Mouse (Mus musculus): ENCODE data around the gene Peli1. TPM values are rescaled to one million over a fixed set of nuclear protein-coding genes. Genes with fewer than 3 reads are reported as not detected.

Peli1 gene
- polyA plus RNA-seq, 1 experiment from 2014 or later: 27.2 TPM

DNA sequence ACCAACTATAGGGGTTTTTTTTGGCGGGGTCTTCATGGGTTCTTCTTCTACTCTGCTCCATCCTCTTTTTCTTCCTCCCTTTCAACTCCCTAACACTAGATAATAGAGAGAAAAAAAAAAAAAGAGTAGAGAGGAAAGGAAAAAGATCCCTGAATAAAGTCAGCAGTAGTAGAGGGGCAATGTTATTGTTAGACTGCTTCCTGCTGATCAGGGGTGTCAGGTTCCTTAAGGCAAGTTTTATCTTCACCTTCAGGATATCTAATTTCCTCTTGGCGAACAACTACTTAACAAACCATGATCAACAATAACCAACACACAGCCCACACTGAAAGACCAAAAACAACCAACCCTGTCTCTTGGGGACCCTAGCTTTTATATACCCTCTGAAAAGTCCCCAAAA is 31.3 kb downstream of the Peli1 start:
- H3K9ac ChIP-seq (ENCODE audit: low read length): no peak overlapping the region
- no peak overlapping the region for H3K4me3 ChIP-seq (ENCODE audit: control insufficient read depth in 1 of 2, insufficient read depth in 1 of 2, low read depth in 1 of 2, low read length in 2 of 2)
- no peaks in the 10 kb centered on the region for H3K27me3 ChIP-seq (ENCODE audit: control insufficient read depth, insufficient read depth, low read length)
- ATAC-seq (ENCODE audit: insufficient number of reproducible peaks, insufficient read depth, low FRiP score, low read depth): no peak
- WGBS: 57% methylated on average over 2 of the region's 2 CpGs
- H3K27ac ChIP-seq (replicated peaks in 1 of 2; ENCODE audit: control insufficient read depth in 1 of 2, insufficient read depth in 1 of 2, low read depth in 2 of 2, low read length in 2 of 2): no peak overlapping the region
- H3K4me1 ChIP-seq (ENCODE audit: control insufficient read depth in 2 of 2, insufficient read depth in 2 of 2, low read length in 2 of 2): no peaks in the 10 kb centered on the region
- H3K36me3 ChIP-seq (ENCODE audit: control insufficient read depth, insufficient read depth, low read length): no peaks in the 10 kb centered on the region
- no peak overlapping the region for H3K4me2 ChIP-seq (ENCODE audit: low read length)
- no peaks in the 10 kb centered on the region for H3K9me3 ChIP-seq (ENCODE audit: control insufficient read depth, low read length)

DNA sequence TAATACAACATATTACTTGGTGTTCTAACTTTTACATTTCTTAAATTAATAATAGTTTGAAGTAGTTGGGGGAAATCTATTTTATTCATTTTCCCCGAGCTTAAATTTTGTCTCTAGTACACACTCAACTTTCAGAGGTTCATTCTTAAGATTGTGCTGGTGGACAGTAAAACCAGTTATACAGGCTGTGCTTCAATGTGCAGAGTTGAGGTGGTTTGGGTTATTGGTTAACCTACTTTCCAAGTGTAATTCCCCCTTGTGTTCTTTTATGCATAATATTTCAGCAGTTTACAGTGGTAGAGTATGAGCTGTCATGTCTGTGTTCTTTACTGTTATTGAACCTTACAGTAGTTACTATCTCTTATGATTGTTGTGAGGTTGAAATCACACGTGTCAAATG is 40.6 kb downstream of the Peli1 start:
- H3K36me3 ChIP-seq (ENCODE audit: control insufficient read depth, insufficient read depth, low read length): peaks cover 6% of the 10 kb centered on the region
- H3K4me1 ChIP-seq (ENCODE audit: control insufficient read depth in 2 of 2, insufficient read depth in 2 of 2, low read length in 2 of 2): no peaks in the 10 kb centered on the region
- H3K27ac ChIP-seq (replicated peaks in 1 of 2; ENCODE audit: control insufficient read depth in 1 of 2, insufficient read depth in 1 of 2, low read depth in 2 of 2, low read length in 2 of 2): no peak overlapping the region
- ATAC-seq (ENCODE audit: insufficient number of reproducible peaks, insufficient read depth, low FRiP score, low read depth): no peak
- no peak overlapping the region for H3K4me2 ChIP-seq (ENCODE audit: low read length)
- no peak overlapping the region for H3K4me3 ChIP-seq (ENCODE audit: control insufficient read depth in 1 of 2, insufficient read depth in 1 of 2, low read depth in 1 of 2, low read length in 2 of 2)
- 78% methylated on average over 2 of the region's 2 CpGs for WGBS
- H3K27me3 ChIP-seq (ENCODE audit: control insufficient read depth, insufficient read depth, low read length): no peaks in the 10 kb centered on the region
- H3K9me3 ChIP-seq (ENCODE audit: control insufficient read depth, low read length): no peaks in the 10 kb centered on the region
- H3K9ac ChIP-seq (ENCODE audit: low read length): no peak overlapping the region

DNA sequence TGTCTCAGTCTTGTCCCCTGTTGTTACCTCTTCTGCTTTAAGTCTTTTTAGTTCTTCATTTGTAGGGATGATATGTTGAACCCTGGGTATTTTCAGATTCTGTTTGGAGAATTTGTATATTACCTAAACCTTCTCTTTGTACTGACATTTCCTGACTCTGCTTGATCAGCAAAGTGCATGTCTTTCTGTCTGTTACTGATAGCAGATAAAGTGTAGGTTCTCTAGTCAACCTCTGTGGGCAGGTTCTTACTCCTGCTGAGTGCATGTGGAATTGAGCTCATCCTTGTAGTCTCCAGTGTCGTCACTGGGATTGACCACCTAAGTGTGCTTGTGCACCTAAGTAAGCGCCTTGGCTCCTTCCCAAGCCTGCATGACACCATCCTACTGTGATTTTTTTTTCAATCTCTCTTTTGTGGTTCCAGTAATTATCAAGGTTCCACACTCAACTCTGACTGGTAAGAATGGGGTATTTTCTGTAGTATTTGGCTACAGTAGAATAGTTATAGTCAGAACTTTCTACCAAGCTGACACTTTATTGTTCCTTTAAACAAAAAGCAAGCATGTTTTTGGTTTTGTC is 43.9 kb downstream of the Peli1 start:
- H3K4me2 ChIP-seq (ENCODE audit: low read length): no peak overlapping the region
- H3K27me3 ChIP-seq (ENCODE audit: control insufficient read depth, insufficient read depth, low read length): no peaks in the 10 kb centered on the region
- 85% methylated on average over 2 of the region's 2 CpGs for WGBS
- H3K4me3 ChIP-seq (ENCODE audit: control insufficient read depth in 1 of 2, insufficient read depth in 1 of 2, low read depth in 1 of 2, low read length in 2 of 2): no peak overlapping the region
- H3K9me3 ChIP-seq (ENCODE audit: control insufficient read depth, low read length): no peaks in the 10 kb centered on the region
- H3K9ac ChIP-seq (ENCODE audit: low read length): no peak overlapping the region
- no peak overlapping the region for H3K27ac ChIP-seq (replicated peaks in 1 of 2; ENCODE audit: control insufficient read depth in 1 of 2, insufficient read depth in 1 of 2, low read depth in 2 of 2, low read length in 2 of 2)
- no peak for ATAC-seq (ENCODE audit: insufficient number of reproducible peaks, insufficient read depth, low FRiP score, low read depth)
- no peaks in the 10 kb centered on the region for H3K4me1 ChIP-seq (ENCODE audit: control insufficient read depth in 2 of 2, insufficient read depth in 2 of 2, low read length in 2 of 2)
- peaks cover 26% of the 10 kb centered on the region for H3K36me3 ChIP-seq (ENCODE audit: control insufficient read depth, insufficient read depth, low read length)

DNA sequence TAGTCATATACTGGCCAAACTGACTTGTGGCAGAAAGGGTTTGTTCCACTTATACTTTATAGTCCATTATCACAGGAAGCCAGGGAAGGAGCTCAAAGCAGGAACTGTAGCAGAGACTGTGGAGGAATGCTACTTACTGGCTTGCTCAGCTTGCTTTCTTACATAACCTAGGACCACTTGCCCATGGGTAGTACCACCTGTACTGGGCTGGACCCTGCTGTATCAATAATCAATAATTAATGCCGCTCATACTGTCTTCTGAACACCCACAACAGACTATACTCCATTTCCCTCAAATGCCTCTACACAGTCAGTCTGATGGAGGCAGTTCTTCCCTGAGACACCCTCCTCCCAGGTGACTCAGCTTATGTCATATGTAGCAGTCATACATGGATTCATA is 48.4 kb downstream of the Peli1 start:
- WGBS: 95% methylated on average over 1 of the region's 1 CpGs
- no peak overlapping the region for H3K4me2 ChIP-seq (ENCODE audit: low read length)
- no peaks in the 10 kb centered on the region for H3K4me1 ChIP-seq (ENCODE audit: control insufficient read depth in 2 of 2, insufficient read depth in 2 of 2, low read length in 2 of 2)
- no peak overlapping the region for H3K9ac ChIP-seq (ENCODE audit: low read length)
- no peaks in the 10 kb centered on the region for H3K9me3 ChIP-seq (ENCODE audit: control insufficient read depth, low read length)
- no peak overlapping the region for H3K4me3 ChIP-seq (ENCODE audit: control insufficient read depth in 1 of 2, insufficient read depth in 1 of 2, low read depth in 1 of 2, low read length in 2 of 2)
- H3K27ac ChIP-seq (replicated peaks in 1 of 2; ENCODE audit: control insufficient read depth in 1 of 2, insufficient read depth in 1 of 2, low read depth in 2 of 2, low read length in 2 of 2): no peak overlapping the region
- H3K27me3 ChIP-seq (ENCODE audit: control insufficient read depth, insufficient read depth, low read length): no peaks in the 10 kb centered on the region
- H3K36me3 ChIP-seq (ENCODE audit: control insufficient read depth, insufficient read depth, low read length): peaks cover 50% of the 10 kb centered on the region
- ATAC-seq (ENCODE audit: insufficient number of reproducible peaks, insufficient read depth, low FRiP score, low read depth): no peak

DNA sequence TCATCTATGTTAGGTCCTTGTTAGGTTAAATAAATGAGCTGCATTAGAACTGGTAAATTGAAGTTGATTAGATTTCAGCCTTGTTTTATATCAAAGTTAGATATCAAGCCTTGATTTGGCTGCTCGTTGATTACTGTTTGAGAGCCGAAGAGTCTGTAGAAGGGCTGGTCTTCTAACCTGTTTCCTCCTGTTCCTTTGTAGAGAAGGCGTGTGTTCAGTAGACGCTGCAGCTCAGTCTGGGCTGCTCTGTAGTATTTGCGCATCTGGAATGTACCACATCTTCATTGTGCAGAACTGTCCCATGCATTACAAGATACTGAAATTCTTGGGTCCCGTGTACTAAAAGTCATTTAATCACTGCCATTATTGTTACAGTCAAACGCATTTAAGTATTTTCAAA is 50.2 kb downstream of the Peli1 start:
- H3K36me3 ChIP-seq (ENCODE audit: control insufficient read depth, insufficient read depth, low read length): peaks cover 53% of the 10 kb centered on the region
- 92% methylated on average over 7 of the region's 7 CpGs for WGBS
- no peak overlapping the region for H3K4me2 ChIP-seq (ENCODE audit: low read length)
- no peak for ATAC-seq (ENCODE audit: insufficient number of reproducible peaks, insufficient read depth, low FRiP score, low read depth)
- H3K4me1 ChIP-seq (ENCODE audit: control insufficient read depth in 2 of 2, insufficient read depth in 2 of 2, low read length in 2 of 2): no peaks in the 10 kb centered on the region
- no peaks in the 10 kb centered on the region for H3K27me3 ChIP-seq (ENCODE audit: control insufficient read depth, insufficient read depth, low read length)
- no peak overlapping the region for H3K27ac ChIP-seq (replicated peaks in 1 of 2; ENCODE audit: control insufficient read depth in 1 of 2, insufficient read depth in 1 of 2, low read depth in 2 of 2, low read length in 2 of 2)
- no peaks in the 10 kb centered on the region for H3K9me3 ChIP-seq (ENCODE audit: control insufficient read depth, low read length)
- H3K4me3 ChIP-seq (ENCODE audit: control insufficient read depth in 1 of 2, insufficient read depth in 1 of 2, low read depth in 1 of 2, low read length in 2 of 2): no peak overlapping the region
- H3K9ac ChIP-seq (ENCODE audit: low read length): no peak overlapping the region

DNA sequence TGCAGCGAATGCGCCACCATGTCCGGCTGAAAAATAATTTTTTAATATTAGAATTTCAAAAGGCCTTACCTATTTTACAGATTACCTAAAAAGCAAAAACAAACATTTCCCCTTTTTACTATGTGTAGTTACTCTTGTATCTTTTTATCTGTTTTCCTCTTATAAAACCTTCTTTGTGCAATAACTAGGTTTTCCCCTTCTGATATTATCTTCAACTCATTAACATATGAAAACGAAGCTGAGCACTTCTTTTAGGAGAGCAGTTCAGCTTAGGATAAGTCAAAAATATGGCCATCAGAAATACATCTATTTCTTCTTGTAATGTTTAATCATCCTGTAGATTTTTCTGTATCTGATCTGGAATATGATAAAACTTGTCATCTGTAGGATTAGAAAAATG is 50.7 kb downstream of the Peli1 start:
- H3K9me3 ChIP-seq (ENCODE audit: control insufficient read depth, low read length): no peaks in the 10 kb centered on the region

DNA sequence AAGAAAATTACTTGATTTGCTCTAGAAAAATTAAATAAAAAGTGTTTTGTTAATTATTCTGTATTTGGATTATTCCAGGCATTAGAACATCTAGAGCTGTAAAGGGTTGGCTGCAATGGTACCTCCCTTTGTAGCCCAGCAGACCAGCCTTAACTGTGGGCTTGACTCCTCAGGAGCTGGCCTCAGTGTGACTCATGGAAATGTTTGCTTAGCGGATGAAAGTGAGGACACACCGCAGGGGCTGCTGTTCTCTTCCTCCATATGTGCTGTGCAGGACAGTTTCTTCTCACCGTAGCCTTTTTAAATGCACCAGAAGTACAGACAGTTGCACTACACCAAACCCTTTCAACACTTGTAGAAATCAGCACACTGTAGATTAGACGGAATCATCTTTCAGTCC is 58.4 kb downstream of the Peli1 start:
- Histone ChIP-seq H3K9ac (ENCODE audit: low read length) (no peak overlapping the region), H3K4me2 (ENCODE audit: low read length) (no peak overlapping the region), H3K27ac (replicated peaks in 1 of 2; ENCODE audit: control insufficient read depth in 1 of 2, insufficient read depth in 1 of 2, low read depth in 2 of 2, low read length in 2 of 2) (no peak overlapping the region), H3K4me3 (ENCODE audit: control insufficient read depth in 1 of 2, insufficient read depth in 1 of 2, low read depth in 1 of 2, low read length in 2 of 2) (no peak overlapping the region), H3K4me1 (ENCODE audit: control insufficient read depth in 2 of 2, insufficient read depth in 2 of 2, low read length in 2 of 2) (no peaks in the 10 kb centered on the region), H3K9me3 (ENCODE audit: control insufficient read depth, low read length) (no peaks in the 10 kb centered on the region), H3K27me3 (ENCODE audit: control insufficient read depth, insufficient read depth, low read length) (no peaks in the 10 kb centered on the region), H3K36me3 (ENCODE audit: control insufficient read depth, insufficient read depth, low read length) (peaks cover 54% of the 10 kb centered on the region)
- ATAC-seq (ENCODE audit: insufficient number of reproducible peaks, insufficient read depth, low FRiP score, low read depth): no peak
- 82% methylated on average over 4 of the region's 4 CpGs for WGBS

More for the DNA sequence above, 50.7 kb downstream of the Peli1 start:
- no peak for ATAC-seq (ENCODE audit: insufficient number of reproducible peaks, insufficient read depth, low FRiP score, low read depth)
- no peak overlapping the region for H3K4me2 ChIP-seq (ENCODE audit: low read length)
- no peak overlapping the region for H3K27ac ChIP-seq (replicated peaks in 1 of 2; ENCODE audit: control insufficient read depth in 1 of 2, insufficient read depth in 1 of 2, low read depth in 2 of 2, low read length in 2 of 2)
- no peak overlapping the region for H3K9ac ChIP-seq (ENCODE audit: low read length)
- no peak overlapping the region for H3K4me3 ChIP-seq (ENCODE audit: control insufficient read depth in 1 of 2, insufficient read depth in 1 of 2, low read depth in 1 of 2, low read length in 2 of 2)
- 95% methylated on average over 4 of the region's 4 CpGs for WGBS
- H3K4me1 ChIP-seq (ENCODE audit: control insufficient read depth in 2 of 2, insufficient read depth in 2 of 2, low read length in 2 of 2): no peaks in the 10 kb centered on the region
- H3K27me3 ChIP-seq (ENCODE audit: control insufficient read depth, insufficient read depth, low read length): no peaks in the 10 kb centered on the region
- peaks cover 57% of the 10 kb centered on the region for H3K36me3 ChIP-seq (ENCODE audit: control insufficient read depth, insufficient read depth, low read length)

DNA sequence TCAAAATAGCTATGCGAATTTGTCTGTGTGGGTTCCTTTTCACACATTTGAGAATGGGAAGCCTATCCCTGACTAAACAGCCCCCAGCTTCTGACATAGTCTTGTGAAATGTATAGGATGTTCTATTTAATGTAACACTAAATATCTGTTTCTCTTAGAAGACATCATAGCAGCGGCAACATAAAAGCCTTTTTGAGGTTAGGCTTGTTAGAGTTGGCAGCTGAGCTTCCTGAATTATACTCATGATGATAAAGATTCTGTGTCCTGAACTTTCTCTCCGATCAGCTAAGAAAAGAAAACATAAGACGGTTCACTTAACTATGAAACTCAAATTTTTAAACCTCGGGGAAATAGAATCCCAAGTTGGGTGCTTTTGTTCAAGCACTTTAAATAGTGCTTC is 59.2 kb downstream of the Peli1 start:
- ATAC-seq (ENCODE audit: insufficient number of reproducible peaks, insufficient read depth, low FRiP score, low read depth): no peak
- Histone ChIP-seq H3K9ac (ENCODE audit: low read length) (no peak overlapping the region), H3K9me3 (ENCODE audit: control insufficient read depth, low read length) (no peaks in the 10 kb centered on the region), H3K27ac (replicated peaks in 1 of 2; ENCODE audit: control insufficient read depth in 1 of 2, insufficient read depth in 1 of 2, low read depth in 2 of 2, low read length in 2 of 2) (no peak overlapping the region), H3K4me1 (ENCODE audit: control insufficient read depth in 2 of 2, insufficient read depth in 2 of 2, low read length in 2 of 2) (no peaks in the 10 kb centered on the region), H3K4me3 (ENCODE audit: control insufficient read depth in 1 of 2, insufficient read depth in 1 of 2, low read depth in 1 of 2, low read length in 2 of 2) (no peak overlapping the region), H3K27me3 (ENCODE audit: control insufficient read depth, insufficient read depth, low read length) (no peaks in the 10 kb centered on the region), H3K4me2 (ENCODE audit: low read length) (no peak overlapping the region), H3K36me3 (ENCODE audit: control insufficient read depth, insufficient read depth, low read length) (peaks cover 56% of the 10 kb centered on the region)
- WGBS: 85% methylated on average over 5 of the region's 5 CpGs

Data from heart, embryonic 14.5 days (tissue).